Mouse (Mus musculus): Measurements from ENCODE around the gene 3110001I22Rik. TPM values are rescaled to one million over a fixed set of nuclear protein-coding genes. Genes with fewer than 3 reads are reported as not detected.
A peak's percentile ranks its signal among the peaks of the same experiment; 100 is the strongest.
"Not testable (repeated sequence)": the region's sequence is repeated elsewhere in the genome, so short reads cannot be mapped to it uniquely, and the experiment has no call there.

3110001I22Rik gene
- 6.3 and 8.5 TPM in 2 replicates for total RNA-seq (2021)
- long read RNA-seq, experiment 1, transcript 3110001I22Rik-203 (2 exons, 1,705 nt) = major isoform, 6 of 7 reads
- long read RNA-seq, experiment 1, partial matches to known transcripts = 0 of 7 reads
- long read RNA-seq, experiment 1, other reads (novel, unspliced or antisense) = 0 of 7 reads
- long read RNA-seq, experiment 2, partial matches to known transcripts = 0 of 4 reads
- long read RNA-seq, experiment 2, other reads (novel, unspliced or antisense) = 0 of 4 reads

DNA sequence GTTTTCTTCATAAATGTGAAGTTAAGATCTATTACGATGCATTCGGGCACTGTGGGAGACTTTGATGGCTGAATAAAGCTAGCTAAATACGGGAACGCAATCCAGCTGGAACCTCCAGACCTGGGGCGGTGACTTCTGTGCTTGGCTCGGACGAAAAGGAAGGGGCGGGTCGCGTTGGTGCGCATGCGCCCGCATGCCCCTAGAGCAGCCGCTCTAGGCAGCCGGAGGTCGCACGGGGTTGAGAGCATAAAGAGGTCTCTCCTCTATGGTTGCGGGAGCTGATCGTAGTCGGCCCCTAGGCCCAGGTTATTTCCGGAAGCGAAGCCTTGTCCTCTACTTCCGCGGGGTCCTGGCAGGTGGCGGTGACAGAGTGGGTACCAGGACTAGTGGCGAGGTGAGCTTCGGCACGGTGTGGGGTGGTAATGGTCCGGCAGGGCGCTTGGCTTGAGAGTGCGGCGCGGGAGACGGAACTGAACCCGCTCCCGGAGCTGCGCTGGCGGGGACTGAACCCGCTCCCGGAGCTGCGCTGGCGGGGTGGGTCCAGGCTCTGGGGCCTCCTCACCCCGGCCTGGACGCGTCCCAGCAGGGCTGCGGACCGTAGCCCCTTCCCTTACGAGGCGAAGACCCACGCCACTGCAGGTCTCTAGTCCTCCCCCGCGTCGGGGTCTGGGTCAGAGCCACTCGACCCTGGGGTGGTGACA lies at the start of gene 3110001I22Rik, which contains the start of gene Bfar:
3110001I22Rik (plus strand) TSS at position 245 of the 701 bp plus-strand sequence.
Bfar (plus strand) TSS at position 174 of the 701 bp plus-strand sequence.
- DNase-seq = peak; percentile 95

DNA sequence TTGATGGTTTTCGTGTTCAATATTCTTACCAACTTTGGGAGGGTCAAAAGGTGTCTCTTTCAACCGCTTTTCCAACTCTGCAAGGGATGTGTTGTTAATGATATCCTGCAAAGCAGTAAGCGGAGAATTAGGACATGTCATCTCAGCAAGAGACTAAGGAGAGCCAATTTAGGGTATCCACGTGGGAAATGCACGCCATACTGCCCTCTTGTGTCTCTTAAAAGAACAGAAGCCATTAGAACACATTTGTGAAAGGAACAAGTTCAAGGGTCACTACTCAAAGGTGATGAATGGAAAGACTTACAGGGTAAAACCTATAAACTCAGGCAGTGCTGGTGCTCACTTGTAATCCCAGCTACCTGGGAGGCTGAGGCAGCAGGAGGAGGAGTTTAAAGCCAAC lies 43.4 kb upstream of the 3110001I22Rik start:
- no peak for DNase-seq

DNA sequence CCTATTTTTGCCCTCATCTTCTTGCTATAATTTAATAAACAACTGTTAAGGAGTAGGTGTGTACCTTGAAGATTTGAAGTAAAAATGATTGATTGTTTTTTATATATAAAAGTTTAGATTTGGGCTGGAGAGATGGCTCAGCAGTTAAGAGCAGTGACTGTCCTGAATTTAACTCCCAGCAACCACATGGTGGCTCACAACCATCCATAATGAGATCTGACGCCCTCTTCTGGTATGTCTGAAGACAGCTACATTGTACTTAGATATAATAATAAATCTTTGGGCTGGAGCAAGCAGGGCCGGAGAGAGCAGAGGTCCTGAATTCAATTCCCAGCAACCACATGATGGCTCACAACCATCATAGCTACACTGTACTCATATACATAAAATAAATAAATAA lies 33.5 kb upstream of the 3110001I22Rik start:
- not testable (repeated sequence) for DNase-seq

DNA sequence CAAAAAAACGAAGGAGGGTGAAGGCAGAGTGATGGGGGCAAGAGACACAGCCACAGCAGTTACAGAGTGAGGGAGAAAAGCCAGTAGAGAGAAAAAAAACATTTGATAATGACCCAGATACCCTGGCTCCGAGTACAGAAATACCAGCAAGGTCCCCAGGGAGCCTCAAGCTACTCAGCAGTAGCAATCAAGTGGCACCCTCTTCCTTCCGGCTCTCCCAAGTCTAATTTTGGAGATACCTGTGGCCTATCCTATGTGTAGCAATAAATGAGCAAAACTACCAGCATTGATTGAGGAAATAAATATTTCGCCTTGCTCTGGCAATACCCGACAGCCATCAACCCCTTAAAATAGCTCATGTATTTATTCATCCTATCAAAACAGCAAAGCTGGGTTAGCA lies 32.2 kb upstream of the 3110001I22Rik start:
- DNase-seq = no peak

DNA sequence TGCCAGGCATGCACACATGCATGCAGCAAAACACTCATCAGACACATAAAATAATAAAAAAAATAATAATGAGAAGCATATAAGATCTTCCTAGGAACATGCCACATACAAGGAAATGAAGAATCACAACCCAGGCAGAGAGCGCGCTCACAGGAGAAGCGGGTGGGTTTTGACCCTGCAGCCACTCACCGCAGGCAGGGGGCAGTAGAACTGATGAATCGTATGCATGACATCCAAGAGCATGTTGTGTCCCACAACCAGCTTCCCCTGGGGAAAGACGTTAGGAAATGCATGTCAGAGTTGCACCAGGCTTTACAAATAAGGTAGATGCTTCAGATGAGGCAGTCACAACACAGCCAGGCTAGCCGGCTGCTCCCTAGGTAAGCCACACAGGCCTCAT lies 31.7 kb upstream of the 3110001I22Rik start:
- peak; percentile 52 for DNase-seq

DNA sequence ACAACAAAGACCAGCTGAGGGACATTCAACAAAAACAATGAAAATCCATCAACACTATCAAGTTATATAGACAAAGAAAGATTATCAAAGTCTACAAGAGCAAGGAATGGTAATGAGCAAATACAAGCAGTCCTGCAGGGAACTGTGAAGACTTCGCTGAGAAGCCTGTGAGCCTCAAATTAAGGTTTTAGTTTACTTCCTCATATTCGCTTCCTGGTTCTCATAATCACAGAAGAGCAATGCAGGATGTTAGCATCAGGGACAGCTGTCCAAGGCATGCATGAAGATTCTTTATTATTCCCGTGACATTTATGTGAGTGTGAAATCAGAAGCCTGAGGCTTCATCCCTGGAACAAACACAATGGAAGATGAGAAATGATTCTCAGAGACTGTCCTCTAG lies 27.3 kb upstream of the 3110001I22Rik start:
- no peak for DNase-seq

DNA sequence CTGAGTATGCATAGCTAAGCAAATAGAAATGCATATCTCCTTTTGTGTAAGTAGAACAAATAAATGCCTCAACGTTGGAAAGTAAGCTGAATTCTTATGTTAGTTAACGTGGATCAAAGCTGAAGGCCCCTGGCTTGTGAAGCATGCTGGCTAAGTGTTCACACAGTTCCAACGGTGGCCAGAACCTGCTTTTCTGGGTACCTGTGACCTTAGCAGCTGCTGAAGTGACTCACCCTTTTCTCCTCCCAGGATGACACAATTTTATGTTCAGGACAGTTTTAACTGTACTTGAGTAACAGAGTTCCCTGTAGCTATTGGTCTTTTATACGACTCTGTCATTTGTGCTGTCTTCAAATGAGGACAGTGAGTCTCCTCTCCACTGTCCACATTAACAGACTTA lies 25.8 kb upstream of the 3110001I22Rik start:
- DNase-seq = no peak

DNA sequence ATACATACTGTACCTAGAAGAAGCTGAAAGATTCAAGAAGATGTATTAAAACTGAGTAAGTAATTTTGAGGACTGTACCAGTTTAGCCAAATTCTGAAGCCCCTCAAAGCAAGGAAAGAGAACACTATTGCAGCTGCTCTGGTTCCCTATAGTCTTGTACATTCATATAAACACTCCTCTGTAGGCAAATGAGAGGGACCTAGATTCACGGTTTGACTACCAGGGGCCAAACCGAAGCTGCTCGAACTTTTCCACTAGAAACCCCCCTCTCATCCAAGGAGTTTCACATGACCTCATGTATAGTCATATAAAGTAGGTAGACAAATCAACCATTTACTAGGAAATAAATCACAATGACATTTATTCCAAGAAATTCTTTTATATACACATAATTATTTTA lies 12.8 kb upstream of the 3110001I22Rik start:
- DNase-seq = no peak

DNA sequence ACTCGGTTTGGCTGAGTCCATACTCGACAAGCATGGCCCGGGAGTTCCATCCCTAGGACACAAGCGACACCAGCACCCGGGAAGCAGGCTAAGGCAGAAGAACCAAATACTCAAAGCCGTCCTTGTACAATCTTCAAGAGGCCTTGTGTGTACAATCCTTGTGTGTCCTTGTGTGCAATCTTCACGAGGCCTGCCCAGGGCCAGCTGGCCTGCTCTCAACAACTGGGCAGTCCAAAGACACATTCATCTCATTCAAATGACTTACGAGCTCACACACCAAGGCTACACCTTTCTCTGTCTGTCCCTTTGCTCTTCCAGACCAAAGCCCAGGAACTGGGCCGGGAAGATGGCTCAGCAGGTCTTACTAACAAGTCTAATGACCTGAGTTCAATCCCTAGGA lies 11.0 kb upstream of the 3110001I22Rik start:
- DNase-seq = peak; percentile 74

DNA sequence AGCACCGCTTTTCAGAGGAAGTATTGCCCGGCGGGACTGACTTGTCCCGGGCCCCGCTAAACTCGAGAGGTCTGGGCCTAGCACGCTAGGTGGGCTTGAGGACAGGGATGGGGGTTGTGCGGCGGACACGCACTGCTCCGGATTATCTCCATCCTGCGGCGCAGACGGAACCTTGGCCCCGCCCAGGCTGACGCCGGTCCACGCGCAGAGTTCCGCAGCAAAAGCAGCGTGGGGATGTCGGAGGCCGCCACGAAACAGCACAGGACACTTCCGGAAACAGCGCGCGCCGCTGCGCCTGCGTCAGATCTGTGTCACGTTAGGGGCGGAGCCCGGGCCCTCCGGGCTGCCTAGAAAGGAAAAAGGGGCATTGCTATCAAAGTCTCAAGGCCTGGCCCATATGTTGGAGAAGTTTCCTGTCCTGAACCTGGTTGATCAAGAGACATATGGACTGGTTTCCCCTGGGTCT lies 3.8 kb upstream of the 3110001I22Rik start, which contains the start of gene Parn:
Parn (minus strand) TSS at position 293 of the 466 bp plus-strand sequence.
- peak; percentile 96 for DNase-seq

DNA sequence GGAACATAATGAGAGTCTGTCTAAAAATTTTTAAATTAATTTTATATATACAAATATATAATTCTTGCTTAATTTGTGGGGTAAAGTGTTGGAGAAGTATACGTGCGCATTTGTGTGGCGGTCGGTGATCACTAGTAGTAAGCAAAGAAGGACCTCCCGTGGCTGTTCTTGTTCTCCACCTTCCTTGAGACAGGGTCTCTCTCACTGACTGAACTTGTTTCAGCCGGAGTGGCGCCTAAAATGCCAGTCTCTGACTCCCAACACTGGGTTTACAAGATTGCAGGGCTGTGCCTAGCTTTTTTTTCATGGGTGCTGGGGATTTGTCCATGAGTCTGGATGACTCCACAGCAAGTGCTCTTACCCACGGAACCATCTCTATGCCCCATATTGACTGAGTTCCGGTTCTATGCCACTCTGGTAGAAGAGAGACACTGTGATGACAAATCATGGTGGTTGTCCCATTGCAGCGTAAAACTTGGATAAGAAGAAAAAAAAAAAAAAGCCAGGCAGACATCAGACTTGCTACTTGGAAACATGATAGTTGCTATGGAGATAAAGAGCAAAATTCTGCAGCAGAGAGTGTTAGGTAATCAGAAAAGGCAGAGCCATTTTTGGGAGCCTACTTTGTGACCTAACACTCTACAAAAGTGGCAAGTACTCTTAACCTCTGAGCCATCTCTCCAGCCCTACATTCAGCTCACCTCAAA lies 3.2 kb upstream of the 3110001I22Rik start:
- DNase-seq = no peak

DNA sequence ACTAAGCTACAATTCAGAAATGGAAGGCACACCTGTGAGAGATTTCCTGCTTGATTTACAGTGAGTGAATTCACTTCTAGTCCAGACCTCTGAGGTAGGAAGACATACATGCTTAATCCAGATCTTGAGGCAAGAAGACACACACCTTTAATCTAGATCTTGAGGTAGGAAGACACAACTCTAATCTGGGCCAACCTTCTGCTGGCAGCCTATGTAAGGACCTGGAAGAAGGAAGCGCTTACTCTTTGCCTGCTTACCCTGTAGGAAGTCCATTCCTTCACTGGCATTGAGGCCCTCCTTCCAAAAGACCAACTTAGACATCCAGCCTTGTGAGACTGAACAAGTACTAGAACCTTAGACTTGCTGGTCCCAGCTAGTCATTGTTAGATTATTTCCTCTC lies 2.4 kb upstream of the 3110001I22Rik start:
- DNase-seq = no peak

DNA sequence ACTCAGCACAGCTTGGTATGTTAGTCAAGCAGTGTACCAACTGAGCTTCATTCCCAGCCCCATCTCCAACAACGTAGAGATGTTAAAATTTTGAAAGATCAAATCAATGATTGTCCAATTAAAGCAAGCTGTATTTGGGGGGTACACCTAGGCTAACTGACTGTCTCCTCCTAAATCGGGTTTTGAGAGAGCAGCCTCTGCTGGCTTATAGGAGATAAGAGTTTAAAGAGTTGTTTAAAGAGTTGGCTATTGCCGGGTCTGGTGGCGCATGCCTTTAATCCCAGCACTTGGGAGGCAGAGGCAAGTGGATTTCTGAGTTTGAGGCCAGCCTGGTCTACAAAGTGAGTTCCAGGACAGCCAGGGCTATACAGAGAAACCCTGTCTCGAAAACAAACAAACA lies 833 bp upstream of the 3110001I22Rik start:
- not testable (repeated sequence) for DNase-seq

DNA sequence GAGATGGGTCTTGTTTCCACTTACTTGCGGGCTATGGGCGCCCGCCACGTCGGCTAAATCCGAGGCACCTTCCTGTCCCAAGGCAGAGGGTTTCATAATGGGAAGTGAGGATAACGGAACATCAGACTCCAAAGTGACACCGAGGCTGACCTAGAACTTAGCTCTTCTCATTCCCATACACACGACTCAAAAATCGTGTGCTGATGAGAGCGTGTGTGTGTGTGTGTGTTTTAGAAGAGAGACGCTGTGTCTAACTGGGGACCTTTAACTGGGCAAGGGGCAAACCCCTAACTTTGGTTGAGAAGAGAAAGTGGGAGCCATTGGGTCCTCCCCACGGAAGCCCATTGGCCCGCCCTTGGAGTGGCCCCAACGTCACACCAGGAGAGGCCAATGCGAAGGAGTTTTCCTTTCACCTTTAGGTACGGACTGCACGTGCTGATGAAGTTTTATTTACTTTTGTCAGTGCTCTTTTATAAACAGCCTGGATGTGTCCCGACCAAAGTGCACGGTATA lies 713 bp downstream of the 3110001I22Rik start:
- DNase-seq = peak; percentile 89

DNA sequence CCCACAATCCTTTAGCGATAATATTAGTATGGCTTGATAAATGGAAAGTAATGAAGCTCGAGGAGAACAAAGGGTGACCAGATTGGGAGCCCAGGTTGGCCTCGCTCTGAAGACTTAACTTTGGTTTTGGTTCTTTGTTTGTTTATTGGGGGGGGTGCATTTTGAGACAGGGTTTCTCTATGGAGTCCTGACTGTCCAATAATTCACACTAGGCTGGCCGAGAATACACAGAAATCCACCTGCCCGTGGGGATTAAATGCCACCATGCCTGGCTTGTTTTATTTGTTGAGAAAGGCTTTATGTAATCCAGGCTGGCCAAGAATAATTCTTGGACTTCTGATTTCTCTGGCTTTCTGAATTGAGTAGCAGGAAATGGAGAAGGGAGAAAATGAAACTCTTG lies 1.4 kb downstream of the 3110001I22Rik start:
- DNase-seq = no peak

DNA sequence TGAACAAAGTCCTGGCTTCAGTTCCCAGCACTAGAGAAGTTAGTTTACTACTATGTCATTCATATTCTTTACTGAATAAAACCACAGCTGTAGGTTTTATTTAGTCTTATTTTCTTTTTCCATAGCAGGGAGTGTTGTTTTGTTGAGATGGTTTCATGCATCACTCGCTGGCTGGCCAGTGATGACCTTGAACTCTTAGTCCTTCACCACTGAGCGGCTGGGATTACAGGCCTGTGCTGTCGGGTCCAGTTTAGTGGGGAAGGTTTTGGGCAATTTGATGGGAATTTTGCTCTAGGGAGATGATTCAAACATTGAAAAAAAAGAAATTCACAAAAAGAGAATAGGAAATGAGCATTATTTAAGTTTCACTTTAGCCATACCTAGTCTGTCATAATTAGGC lies 2.8 kb downstream of the 3110001I22Rik start:
- DNase-seq = peak; percentile 27

DNA sequence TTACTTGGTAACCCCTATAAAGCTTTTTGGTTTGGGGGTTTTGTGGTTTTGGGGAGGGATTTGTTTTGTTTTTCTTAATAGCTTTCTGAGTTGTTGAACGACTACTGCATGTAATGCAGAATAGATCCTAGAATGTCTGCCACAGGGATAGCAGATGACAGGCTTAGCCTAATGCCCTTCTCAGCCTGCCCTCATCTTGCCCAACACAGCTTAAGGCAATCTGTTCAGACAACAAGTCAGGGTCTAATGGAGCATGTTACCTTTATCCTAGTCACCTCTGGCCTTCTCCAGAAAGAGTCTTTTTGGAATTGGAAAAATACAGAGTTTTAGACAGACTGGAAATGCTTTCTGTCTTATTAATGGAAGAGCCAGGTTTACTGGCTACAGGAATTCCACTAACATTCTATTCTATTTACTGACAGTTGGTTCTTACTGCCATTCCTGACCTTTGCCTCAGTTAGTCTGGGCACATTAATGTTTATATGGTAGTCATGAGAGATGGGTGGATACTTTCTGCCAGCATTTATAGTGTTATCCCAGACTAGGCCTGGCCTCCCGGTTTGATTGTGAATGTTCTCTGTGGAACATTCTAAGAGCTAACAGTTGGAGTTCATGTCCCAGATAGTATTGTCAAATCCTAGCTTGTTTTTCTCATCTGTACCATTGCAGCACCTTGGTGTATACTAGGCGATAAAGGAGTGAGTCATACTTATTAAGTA lies 7.0 kb downstream of the 3110001I22Rik start:
- DNase-seq = no peak

DNA sequence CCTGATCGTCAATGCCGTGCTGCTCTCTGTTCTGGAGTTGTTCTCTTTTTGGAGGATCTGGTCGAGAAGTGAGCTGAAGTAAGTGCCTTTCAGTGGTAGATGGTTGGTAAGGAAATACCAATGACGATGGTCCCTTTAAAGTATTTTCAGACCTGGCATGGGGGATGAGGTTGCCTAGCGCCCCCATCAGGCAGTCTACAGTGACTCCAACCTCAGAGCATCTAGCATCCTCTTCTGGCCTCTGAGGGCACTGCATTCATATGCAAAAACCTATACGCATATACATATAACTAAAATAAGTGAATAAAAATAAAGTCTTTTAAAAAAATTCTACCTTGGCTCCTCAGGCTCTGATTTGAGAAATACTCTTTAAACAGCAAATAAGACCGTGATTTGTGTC lies 27.3 kb downstream of the 3110001I22Rik start:
- no peak for DNase-seq

DNA sequence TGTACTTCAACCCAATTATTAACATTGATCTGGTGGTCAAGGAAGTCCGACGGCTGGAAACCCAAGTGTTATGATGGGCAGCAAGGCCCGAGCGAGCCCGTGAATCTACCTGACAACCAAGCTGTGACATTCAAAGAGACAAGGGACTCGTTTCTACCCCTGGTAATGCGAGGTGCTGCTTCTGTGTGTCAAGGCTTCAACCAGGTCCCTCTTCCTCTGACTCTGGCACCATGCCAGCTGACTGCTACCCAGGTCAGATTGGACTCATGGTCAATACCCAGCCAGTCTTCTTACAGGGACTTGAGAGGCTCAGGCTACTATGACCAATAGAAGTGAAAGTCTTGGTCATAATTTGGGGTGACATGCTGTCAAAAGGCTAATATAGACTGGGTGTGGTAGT lies 30.5 kb downstream of the 3110001I22Rik start:
- DNase-seq = peak; percentile 21

DNA sequence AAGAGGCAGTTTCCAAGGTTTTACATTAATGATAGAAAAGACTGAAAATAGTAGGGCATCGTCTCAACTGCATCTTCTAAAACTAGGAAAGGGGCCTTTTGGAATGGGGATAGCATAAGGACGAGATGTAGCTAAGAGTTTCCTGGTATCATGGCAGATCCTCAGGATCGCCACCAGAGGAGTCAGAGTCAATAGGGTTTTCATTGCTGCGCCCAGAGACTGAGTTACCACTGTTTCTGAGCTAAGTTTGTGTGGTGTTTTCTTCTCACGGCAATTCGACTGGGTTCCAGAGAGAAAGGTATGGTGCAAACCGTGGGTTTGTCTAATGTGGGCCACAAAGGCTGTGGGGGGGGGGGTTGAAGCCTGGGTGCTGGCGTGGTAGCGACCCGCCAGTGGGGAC lies 32.9 kb downstream of the 3110001I22Rik start:
- no peak for DNase-seq

DNA sequence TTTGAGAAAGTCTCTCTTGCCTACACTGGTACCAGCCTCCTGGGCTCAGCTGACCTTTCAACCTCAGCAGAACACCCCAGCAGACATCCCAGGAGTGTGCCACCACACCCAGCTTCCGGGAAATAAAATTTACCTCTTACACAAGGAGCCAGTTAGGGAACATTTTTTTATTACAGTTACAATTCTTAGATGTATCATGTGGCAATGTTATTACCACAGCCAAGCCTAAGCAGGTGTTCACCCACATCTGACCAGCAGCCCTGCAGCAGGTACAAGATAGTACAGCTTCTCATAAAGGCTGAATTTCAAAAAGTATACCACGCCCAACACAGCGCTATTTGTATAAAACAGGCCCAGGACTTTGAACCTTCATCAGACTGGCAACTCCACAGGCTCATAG lies 43.2 kb downstream of the 3110001I22Rik start:
- no peak for DNase-seq

Data from adrenal gland, postnatal 14 days (tissue).